Mouse (Mus musculus): ENCODE measurements around the gene Ctnna2. TPM values are rescaled to one million over a fixed set of nuclear protein-coding genes. Genes with fewer than 3 reads are reported as not detected.

The Ctnna2 gene
- total RNA-seq, 1 experiment from 2014 or later = not detected

GRCm38 (mm10) chr6:77222849-77223638 lies 756.5 kb downstream of the Ctnna2 start:
- ATAC-seq (replicated peaks; ENCODE audit: insufficient number of reproducible peaks, low FRiP score, low TSS enrichment, poor library complexity, severe bottlenecking) = no peak

GRCm38 (mm10) chr6:77220776-77221175 lies 758.7 kb downstream of the Ctnna2 start:
- ATAC-seq (replicated peaks; ENCODE audit: insufficient number of reproducible peaks, low FRiP score, low TSS enrichment, poor library complexity, severe bottlenecking) = no peak

- ATAC-seq (replicated peaks; ENCODE audit: insufficient number of reproducible peaks, low FRiP score, low TSS enrichment, poor library complexity, severe bottlenecking) = no peak
Observed at GRCm38 (mm10) chr6:77218875-77219274, 760.6 kb downstream of the Ctnna2 start.

GRCm38 (mm10) chr6:77215322-77215721 lies 764.2 kb downstream of the Ctnna2 start:
- no peak for ATAC-seq (replicated peaks; ENCODE audit: insufficient number of reproducible peaks, low FRiP score, low TSS enrichment, poor library complexity, severe bottlenecking)

GRCm38 (mm10) chr6:77213757-77214409 lies 765.6 kb downstream of the Ctnna2 start:
- ATAC-seq (replicated peaks; ENCODE audit: insufficient number of reproducible peaks, low FRiP score, low TSS enrichment, poor library complexity, severe bottlenecking) = no peak

GRCm38 (mm10) chr6:77209929-77210328 lies 769.6 kb downstream of the Ctnna2 start:
- ATAC-seq (replicated peaks; ENCODE audit: insufficient number of reproducible peaks, low FRiP score, low TSS enrichment, poor library complexity, severe bottlenecking) = no peak

DNA sequence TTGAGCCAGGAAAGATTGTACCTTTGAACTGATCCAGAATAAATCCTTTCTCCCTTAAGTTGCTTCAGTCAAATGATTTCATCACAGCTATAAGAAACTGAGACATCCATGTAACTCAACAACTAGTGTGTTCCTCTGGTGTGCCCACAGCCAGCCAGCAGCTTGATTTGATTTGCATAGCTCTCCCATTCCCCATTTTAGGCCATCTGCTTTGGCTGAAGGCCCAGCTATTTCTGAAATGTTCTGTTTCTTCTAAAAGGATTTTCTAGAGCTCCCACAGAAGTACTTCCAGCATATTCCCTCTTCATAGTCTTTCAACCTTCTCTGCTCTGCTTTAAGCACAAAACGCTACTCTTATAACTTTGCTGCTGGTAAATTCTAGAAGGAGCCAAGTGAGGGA lies 770.3 kb downstream of the Ctnna2 start:
- ATAC-seq (replicated peaks; ENCODE audit: insufficient number of reproducible peaks, low FRiP score, low TSS enrichment, poor library complexity, severe bottlenecking) = no peak

GRCm38 (mm10) chr6:77199375-77199774 lies 780.1 kb downstream of the Ctnna2 start:
- ATAC-seq (replicated peaks; ENCODE audit: insufficient number of reproducible peaks, low FRiP score, low TSS enrichment, poor library complexity, severe bottlenecking) = no peak

- ATAC-seq (replicated peaks; ENCODE audit: insufficient number of reproducible peaks, low FRiP score, low TSS enrichment, poor library complexity, severe bottlenecking) = no peak
Observed at GRCm38 (mm10) chr6:77196650-77197049, 782.8 kb downstream of the Ctnna2 start.

GRCm38 (mm10) chr6:77191635-77192034 lies 787.9 kb downstream of the Ctnna2 start:
- ATAC-seq (replicated peaks; ENCODE audit: insufficient number of reproducible peaks, low FRiP score, low TSS enrichment, poor library complexity, severe bottlenecking) = no peak

DNA sequence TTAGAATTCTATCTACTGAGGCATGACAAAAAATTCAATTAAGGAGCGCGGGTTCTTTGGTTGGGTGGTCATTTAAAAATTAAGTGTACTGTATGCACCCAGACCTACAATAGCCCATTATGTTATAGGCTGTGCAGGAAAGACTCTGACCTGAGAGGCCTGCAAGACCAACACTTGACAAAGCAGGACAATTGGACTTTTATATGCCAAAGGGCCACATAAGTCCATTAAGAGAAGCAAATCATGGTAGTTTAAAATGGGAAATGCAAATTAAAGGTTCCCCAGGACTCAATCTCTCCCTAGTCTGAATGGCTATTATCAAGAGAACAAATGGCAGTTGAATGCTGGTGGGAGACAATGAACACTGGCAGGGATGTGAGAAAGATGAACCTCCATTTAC lies 790.9 kb downstream of the Ctnna2 start:
- no peak for ATAC-seq (replicated peaks; ENCODE audit: insufficient number of reproducible peaks, low FRiP score, low TSS enrichment, poor library complexity, severe bottlenecking)

GRCm38 (mm10) chr6:77185751-77186150 lies 793.7 kb downstream of the Ctnna2 start:
- no peak for ATAC-seq (replicated peaks; ENCODE audit: insufficient number of reproducible peaks, low FRiP score, low TSS enrichment, poor library complexity, severe bottlenecking)

GRCm38 (mm10) chr6:77184896-77185295 lies 794.6 kb downstream of the Ctnna2 start:
- no peak for ATAC-seq (replicated peaks; ENCODE audit: insufficient number of reproducible peaks, low FRiP score, low TSS enrichment, poor library complexity, severe bottlenecking)

- ATAC-seq (replicated peaks; ENCODE audit: insufficient number of reproducible peaks, low FRiP score, low TSS enrichment, poor library complexity, severe bottlenecking) = no peak
Observed at GRCm38 (mm10) chr6:77175764-77176163, 803.7 kb downstream of the Ctnna2 start.

DNA sequence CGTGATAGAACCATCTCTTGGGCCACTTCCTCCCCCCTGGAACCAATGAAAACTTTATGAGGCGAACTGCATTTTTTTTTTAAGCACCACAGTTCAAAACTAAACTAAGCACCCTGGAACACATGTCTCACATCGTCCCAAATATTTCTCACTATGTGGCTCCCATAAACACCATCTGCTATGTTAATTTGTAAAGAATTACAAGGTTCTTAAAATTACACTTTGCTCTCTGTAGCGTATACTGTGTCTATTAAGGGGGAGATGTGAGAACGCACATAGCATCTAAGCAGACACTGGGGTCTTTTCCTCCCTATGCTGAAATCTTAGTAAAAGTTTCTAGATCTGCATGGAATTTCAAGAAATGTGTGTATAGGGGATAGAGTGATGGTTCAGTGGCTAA lies 822.5 kb downstream of the Ctnna2 start:
- ATAC-seq (replicated peaks; ENCODE audit: insufficient number of reproducible peaks, low FRiP score, low TSS enrichment, poor library complexity, severe bottlenecking) = no peak

GRCm38 (mm10) chr6:77139306-77139920 lies 840.1 kb downstream of the Ctnna2 start:
- ATAC-seq (replicated peaks; ENCODE audit: insufficient number of reproducible peaks, low FRiP score, low TSS enrichment, poor library complexity, severe bottlenecking) = no peak

DNA sequence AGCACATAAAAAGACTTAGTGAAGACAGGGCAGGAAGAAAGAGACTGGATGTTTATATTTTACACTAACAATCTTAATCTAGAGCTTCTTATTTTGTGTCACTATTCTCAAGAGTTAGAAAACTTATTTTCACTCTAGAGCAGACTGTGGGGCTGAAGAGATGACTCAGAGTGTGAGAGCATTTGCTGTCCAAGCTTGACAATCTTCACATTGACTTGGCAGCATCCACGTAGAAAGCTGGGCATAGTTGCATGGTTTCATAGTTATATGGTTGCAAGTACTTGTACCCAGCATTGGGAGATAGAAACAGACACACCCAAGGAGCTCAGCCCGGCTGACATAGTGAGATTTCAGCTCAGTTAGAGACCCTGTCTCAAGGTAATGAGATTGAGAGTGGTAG lies 858.6 kb downstream of the Ctnna2 start:
- no peak for ATAC-seq (replicated peaks; ENCODE audit: insufficient number of reproducible peaks, low FRiP score, low TSS enrichment, poor library complexity, severe bottlenecking)

GRCm38 (mm10) chr6:77120510-77120909 lies 859.0 kb downstream of the Ctnna2 start:
- ATAC-seq (replicated peaks; ENCODE audit: insufficient number of reproducible peaks, low FRiP score, low TSS enrichment, poor library complexity, severe bottlenecking) = no peak

DNA sequence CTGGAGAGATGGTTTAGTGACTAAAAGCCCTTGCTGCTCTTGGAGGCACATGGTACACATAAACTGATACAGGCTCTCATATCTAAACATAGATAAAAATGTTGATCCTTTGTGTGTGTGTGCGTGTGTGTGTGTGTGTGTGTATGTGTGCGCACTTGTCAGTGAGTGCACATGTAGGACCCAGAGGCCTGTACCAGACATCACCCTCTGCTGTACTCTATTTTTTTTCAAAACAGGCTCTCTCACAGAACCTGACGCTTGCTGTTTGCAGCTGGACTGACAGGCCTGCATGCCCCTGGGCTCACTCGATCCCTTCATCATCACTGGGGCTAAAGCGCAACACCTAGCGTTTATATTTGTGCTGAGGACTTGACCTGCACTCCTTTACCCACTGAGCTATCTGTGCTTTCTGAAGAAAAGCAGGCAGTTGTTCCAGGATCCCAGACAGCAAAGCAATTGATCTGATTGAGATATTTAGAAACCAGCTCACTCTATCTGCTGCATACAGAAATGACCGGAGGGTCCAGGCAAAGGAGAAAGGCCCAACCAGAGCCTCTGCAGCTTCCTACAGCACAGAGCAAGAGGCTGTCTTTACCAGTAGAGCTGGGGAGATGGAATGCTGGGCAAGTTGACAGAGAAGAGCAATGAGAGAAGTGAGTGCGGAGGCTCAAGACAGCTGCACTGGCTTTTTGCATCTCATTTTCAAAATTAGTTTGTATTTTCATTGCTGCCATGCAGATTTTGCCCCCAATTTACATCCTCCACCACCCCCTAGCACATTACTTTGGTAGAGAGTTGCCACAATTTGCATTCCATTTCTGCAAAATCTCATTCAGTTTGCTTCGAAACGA lies 870.2 kb downstream of the Ctnna2 start:
- no peak for ATAC-seq (replicated peaks; ENCODE audit: insufficient number of reproducible peaks, low FRiP score, low TSS enrichment, poor library complexity, severe bottlenecking)

All from monocyte, adult 5-6 weeks (primary cell).